In the genomic region with DNA sequence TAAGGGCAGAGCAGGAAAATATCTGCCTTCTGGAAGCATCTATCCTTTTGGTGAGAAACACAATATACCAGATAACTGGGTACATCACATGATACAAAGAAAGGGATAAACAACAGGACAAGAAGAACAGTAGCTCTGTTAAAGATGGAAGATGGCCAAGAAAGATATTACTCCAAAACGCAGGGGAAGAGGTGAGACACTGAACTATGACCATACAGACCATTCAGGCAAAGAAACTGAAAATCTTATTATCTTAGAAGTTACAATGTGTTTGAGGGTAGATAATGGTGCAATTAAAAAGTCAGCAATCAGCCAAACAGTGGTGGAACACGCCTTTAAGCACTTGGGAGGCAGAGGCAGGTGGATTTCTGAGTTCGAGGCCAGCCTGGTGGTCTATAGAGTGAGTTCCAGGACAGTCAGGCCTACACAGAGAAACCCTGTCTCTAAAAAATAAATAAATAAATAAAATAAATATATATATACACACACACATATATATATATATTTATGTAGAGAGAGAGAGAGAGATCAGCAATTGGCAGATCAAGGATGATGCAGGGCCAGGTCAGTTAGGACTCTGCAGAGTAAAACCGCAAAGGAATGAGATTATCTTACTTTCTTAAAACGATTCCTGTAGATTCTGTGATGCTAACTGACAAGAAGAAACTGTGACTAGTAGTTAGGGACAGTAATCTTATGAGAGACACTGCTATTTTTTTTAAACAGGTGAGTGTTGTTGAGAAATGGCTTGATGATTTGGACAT, we compare ENCODE assay signal across 15 mouse cellular contexts. TPM values are rescaled to one million over a fixed set of nuclear protein-coding genes. Genes with fewer than 3 reads are reported as not detected.
A peak's percentile ranks its signal among the peaks of the same experiment; 100 is the strongest.
DNase-seq lines count a peak whose midpoint lies in the region; ATAC-seq and TF ChIP-seq lines count a peak whose summit lies in the region.
"Had no signal": no experiment of that assay in that cellular context is flagged by ENCODE, and none has a peak within 500 bp of the region (broad histone marks: within the 10 kb centered on the region; RNA-seq: fewer than 3 reads in every experiment).

No protein-coding gene starts in this region.

- H3K9me3 ChIP-seq in CH12.LX (replicated peaks; ENCODE audit: low read length): no peaks in the 10 kb centered on the region
- H3K9me3 ChIP-seq in liver, embryonic 15.5 days (replicated peaks): no peaks in the 10 kb centered on the region

- no peak for TF ChIP-seq CTCF in CH12.LX (conservative IDR thresholded peaks at IDR 0.05 in 1 of 2, IDR thresholded peaks at IDR 0.05 in 1 of 2; ENCODE audit: low read depth in 2 of 2, low read length in 2 of 2)

- no peak for TF ChIP-seq EP300 in CH12.LX (IDR thresholded peaks at IDR 0.05; ENCODE audit: low read length)

- TF ChIP-seq POLR2A in CH12.LX (IDR thresholded peaks at IDR 0.05; ENCODE audit: low read depth, low read length): no peak

- peaks cover 4 to 35% of the 10 kb centered on the region in 2 experiments for H3K36me3 ChIP-seq in CH12.LX (replicated peaks in 1 of 2; ENCODE audit: control insufficient read depth in 1 of 2, insufficient read depth in 1 of 2, low read length in 1 of 2)
- H3K36me3 ChIP-seq in liver, embryonic 15.5 days (replicated peaks): peaks cover 8% of the 10 kb centered on the region

- in situ Hi-C loops in CH12.LX (cut with MboI; ENCODE audit: low pct_ligation_motif_present, low pct_unique_long_range_greater_than_20kb, low sequenced_read_pairs): no loop called here

- TF ChIP-seq RAD21 in CH12.LX (IDR thresholded peaks at IDR 0.05; ENCODE audit: low read depth, low read length): no peak

- DNase-seq in 416B (ENCODE audit: low read depth) (peak; percentile 44), CH12.LX (ENCODE audit: extremely low read depth) (no peak)
- DNase-seq in right cerebral cortex, postnatal 36 days (ENCODE audit: low spot score in 2 of 2): no peak
- DNase-seq in frontal cortex, postnatal 25 days (ENCODE audit: low spot score in 2 of 2): no peak
- no peak for DNase-seq in left cerebral cortex, postnatal 36 days (ENCODE audit: low spot score in 2 of 2)
- DNase-seq: cerebellum, adult 9-10 months; gastrocnemius, postnatal 14 days; heart, postnatal 10 days; left cerebral cortex, postnatal 4 days; thymus, adult 18-20 months had no signal

- H3K4me3 ChIP-seq in CH12.LX (replicated peaks in 1 of 3; ENCODE audit: low read depth in 2 of 3, low read length in 2 of 3, poor library complexity in 1 of 3): no peak overlapping the region
- H3K4me3 ChIP-seq in liver, embryonic 15.5 days (replicated peaks): no peak overlapping the region

- no peak overlapping the region; the same call in 1 of the 2 replicates for H3K27ac ChIP-seq in CH12.LX (ENCODE audit: insufficient read depth, low read depth)
- peak overlapping the region; percentile 93 for H3K27ac ChIP-seq in liver, embryonic 15.5 days (replicated peaks)
- H3K27ac ChIP-seq: kidney, postnatal 0 days had no signal

- dilution Hi-C loops in CH12.LX (cut with MboI; ENCODE audit: extremely low pct_ligation_motif_present, extremely low pct_unique_long_range_greater_than_20kb, low sequenced_read_pairs): no loop called here

- H3K9ac ChIP-seq in CH12.LX (ENCODE audit: insufficient read depth, low read depth): peak overlapping the region; percentile 19
- H3K9ac ChIP-seq in liver, embryonic 15.5 days: peak overlapping the region; percentile 18; the same call in 1 of the 2 replicates

- WGBS in liver, embryonic 15.5 days (ENCODE audit: insufficient replicate concordance): 17% methylated on average over 5 of the region's 5 CpGs

- H3K4me1 ChIP-seq in CH12.LX (ENCODE audit: control insufficient read depth in 1 of 2, insufficient read depth in 2 of 2): peaks cover 5 to 31% of the 10 kb centered on the region in 2 experiments; a peak in 3 of 4 replicates
- peaks cover 84% of the 10 kb centered on the region for H3K4me1 ChIP-seq in liver, embryonic 15.5 days (replicated peaks)

- H3K79me2 ChIP-seq in CH12.LX (replicated peaks; ENCODE audit: control insufficient read depth, extremely low read depth, insufficient read depth, poor library complexity, severe bottlenecking): peaks cover 68% of the 10 kb centered on the region

- no peaks in the 10 kb centered on the region for H3K27me3 ChIP-seq in CH12.LX (replicated peaks)
- no peaks in the 10 kb centered on the region for H3K27me3 ChIP-seq in liver, embryonic 15.5 days

- peak; percentile 56 for ATAC-seq in common myeloid progenitor, adult 5-6 weeks (replicated peaks; ENCODE audit: low read depth, poor library complexity, severe bottlenecking)
- ATAC-seq in liver, embryonic 15.5 days (ENCODE audit: insufficient read depth): peak; percentile 78
- ATAC-seq: inflammation-experienced regulatory T-cells, adult 6 months had no signal

- H3K4me2 ChIP-seq in CH12.LX (ENCODE audit: insufficient read depth, low read depth, poor library complexity, severe bottlenecking): no peak overlapping the region
- peak overlapping the region; percentile 54 for H3K4me2 ChIP-seq in liver, embryonic 15.5 days
- H3K4me2 ChIP-seq: midbrain, embryonic 11.5 days had no signal

- intact Hi-C loops in left cerebral cortex, postnatal 36 days (cut with DNase I): no loop called here

TF ChIP-seq in CH12.LX, 34 proteins besides CTCF, POLR2A, EP300 and RAD21:
- TF ChIP-seq RCOR1 (conservative IDR thresholded peaks at IDR 0.05; ENCODE audit: low read depth, low read length) (no peak), TBP (conservative IDR thresholded peaks at IDR 0.05; ENCODE audit: low read depth, low read length) (no peak), POLR2AphosphoS2 (IDR thresholded peaks at IDR 0.05; ENCODE audit: low read depth, low read length) (no peak), IRF4 (IDR thresholded peaks at IDR 0.05; ENCODE audit: low read depth, low read length) (no peak), SMC3 (IDR thresholded peaks at IDR 0.05; ENCODE audit: low read depth, low read length) (no peak), CHD2 (IDR thresholded peaks at IDR 0.05; ENCODE audit: low read length) (no peak), SIN3A (IDR thresholded peaks at IDR 0.05; ENCODE audit: low read length) (no peak), NELFE (IDR thresholded peaks at IDR 0.05; ENCODE audit: low read depth, low read length) (no peak), GABPA (IDR thresholded peaks at IDR 0.05; ENCODE audit: insufficient replicate concordance, low read depth, low read length) (no peak), CHD1 (IDR thresholded peaks at IDR 0.05; ENCODE audit: low read depth, low read length) (no peak), JUN (IDR thresholded peaks at IDR 0.05; ENCODE audit: insufficient read depth, low read depth, low read length) (no peak)

RNA-seq across cellular contexts. Expression of gene Tbce, which starts 5.9 kb away (rescaled TPM):
- total RNA-seq in CH12.LX (2012; rRNA removed): 26.5 and 27.2 TPM in 2 replicates
- total RNA-seq in CH12.LX (2014; rRNA removed): 82.1 and 86.4 TPM in 2 replicates
- 49.7 and 54.4 TPM in 2 replicates for polyA plus RNA-seq in CH12.LX (2012; ENCODE audit: insufficient read length, low read depth)
- total RNA-seq in common myeloid progenitor, adult 5-6 weeks (2017): 71.0 and 77.9 TPM in 2 replicates
- 27.0 and 30.6 TPM in 2 replicates for polyA plus RNA-seq in liver, embryonic 15.5 days (2015; fragmentation: Nextera tagmentation; extraction: Ambion mirVana)
- total RNA-seq in left cerebral cortex, postnatal 36 days (2021): 10 to 100 TPM; 55.6 to 91.8 TPM

RNA-seq across cellular contexts. Expression of gene Arid4b, which starts 29.5 kb away (rescaled TPM):
- 9.7 and 9.9 TPM in 2 replicates for total RNA-seq in CH12.LX (2012; rRNA removed)
- 9.2 and 12.1 TPM in 2 replicates for total RNA-seq in CH12.LX (2014; rRNA removed)
- polyA plus RNA-seq in CH12.LX (2012; ENCODE audit: insufficient read length, low read depth): 16.4 and 17.1 TPM in 2 replicates
- 64.8 and 72.9 TPM in 2 replicates for total RNA-seq in common myeloid progenitor, adult 5-6 weeks (2017)
- polyA plus RNA-seq in liver, embryonic 15.5 days (2015; fragmentation: Nextera tagmentation; extraction: Ambion mirVana): 16.8 and 19.3 TPM in 2 replicates
- 10 to 100 TPM; 39.5 to 55.9 TPM for total RNA-seq in left cerebral cortex, postnatal 36 days (2021)

RNA-seq across cellular contexts. Expression of gene Ggps1, which starts 29.8 kb away (rescaled TPM):
- 21.6 and 21.9 TPM in 2 replicates for total RNA-seq in CH12.LX (2012; rRNA removed)
- 48.7 and 53.8 TPM in 2 replicates for total RNA-seq in CH12.LX (2014; rRNA removed)
- polyA plus RNA-seq in CH12.LX (2012; ENCODE audit: insufficient read length, low read depth): 27.5 and 38.0 TPM in 2 replicates
- 16.9 and 25.4 TPM in 2 replicates for total RNA-seq in common myeloid progenitor, adult 5-6 weeks (2017)
- polyA plus RNA-seq in liver, embryonic 15.5 days (2015; fragmentation: Nextera tagmentation; extraction: Ambion mirVana): 9.7 and 11.3 TPM in 2 replicates
- total RNA-seq in left cerebral cortex, postnatal 36 days (2021): 10 to 100 TPM; 64.1 to 66.1 TPM
